Mouse (Mus musculus) kidney, adult 11 months (tissue): ENCODE measurements around the gene D1Pas1.

Experiments
- DNase-seq: peaks from one replicate; pipeline ENCODE4 v3.0.0; 2022

The D1Pas1 gene

GRCm38 (mm10) chr1:186988281-186988682 is 21.1 kb downstream of the D1Pas1 start:
- DNase-seq, result no peak

GRCm38 (mm10) chr1:186988822-186989221 is 21.6 kb downstream of the D1Pas1 start:
- DNase-seq, result no peak

- DNase-seq, result no peak
These were observed 24.3 kb downstream of the D1Pas1 start for GRCm38 (mm10) chr1:186991473-186991872.

GRCm38 (mm10) chr1:186992113-186992512 is 24.9 kb downstream of the D1Pas1 start:
- no peak for DNase-seq

GRCm38 (mm10) chr1:186997596-186998304 is 30.5 kb downstream of the D1Pas1 start:
- no peak for DNase-seq

- no peak for DNase-seq
These were observed 36.2 kb downstream of the D1Pas1 start for GRCm38 (mm10) chr1:187003441-187003861.

GRCm38 (mm10) chr1:187004306-187004705 is 37.1 kb downstream of the D1Pas1 start:
- DNase-seq, result no peak

GRCm38 (mm10) chr1:187006227-187006925 is 39.2 kb downstream of the D1Pas1 start:
- no peak for DNase-seq

- DNase-seq, result no peak
These were observed 41.0 kb downstream of the D1Pas1 start for GRCm38 (mm10) chr1:187008236-187008635.

- DNase-seq, result no peak
These were observed 42.9 kb downstream of the D1Pas1 start for GRCm38 (mm10) chr1:187010071-187010470.

- no peak for DNase-seq
These were observed 44.4 kb downstream of the D1Pas1 start for GRCm38 (mm10) chr1:187011601-187012000.

- no peak for DNase-seq
These were observed 46.9 kb downstream of the D1Pas1 start for GRCm38 (mm10) chr1:187014141-187014540.

- DNase-seq, result no peak
These were observed 48.5 kb downstream of the D1Pas1 start for GRCm38 (mm10) chr1:187015673-187016072.

GRCm38 (mm10) chr1:187016116-187016515 is 48.9 kb downstream of the D1Pas1 start:
- no peak for DNase-seq

- peak; percentile 21 for DNase-seq
These were observed 52.8 kb downstream of the D1Pas1 start for GRCm38 (mm10) chr1:187020011-187020410.
